Mouse (Mus musculus) G1E (cell line): ENCODE measurements at regions not wholly inside any gene's neighbourhood (a gene's known extent, or its start where the extent isn't known, plus 50 kb on each side); places are given as distances from the start of the nearest gene placed in this dataset.

Experiments used
- ATAC-seq: 2 replicates; pipeline ENCODE4 v1.8.0; 2016; ENCODE audit warnings: mild to moderate bottlenecking; ENCODE audit not compliant: insufficient number of reproducible peaks, poor library complexity, low FRiP score, severe bottlenecking; ENCODE audit errors: extremely low read depth
- DNase-seq: peaks from one replicate; pipeline ENCODE4 v3.0.0; 2012; ENCODE audit warnings: low spot score
- H3K27me3 ChIP-seq: 2 replicates; pipeline ENCODE4 v1.6.1; 2012; ENCODE audit warnings: mild to moderate bottlenecking, low read length, inconsistent platforms; ENCODE audit not compliant: insufficient read depth
- H3K36me3 ChIP-seq: replicated peaks from 2 replicates; pipeline ENCODE3; 2012; ENCODE audit warnings: mild to moderate bottlenecking, inconsistent platforms
- H3K4me1 ChIP-seq: 2 replicates; pipeline ENCODE4 v1.6.1; 2012; ENCODE audit warnings: low read depth, low read length, inconsistent platforms, mixed read lengths; ENCODE audit not compliant: insufficient read depth
- H3K4me3 ChIP-seq: 2 replicates; pipeline ENCODE4 v1.5.1; 2012; ENCODE audit warnings: low read depth, mild to moderate bottlenecking, inconsistent platforms, low read length, moderate library complexity, mixed read lengths
- H3K9me3 ChIP-seq: replicated peaks from 2 replicates; pipeline ENCODE4 v1.6.1; 2012; ENCODE audit warnings: inconsistent platforms
- CTCF ChIP-seq: IDR thresholded peaks from 2 replicates; pipeline ENCODE4 v1.5.1; 2012; ENCODE audit warnings: low read depth, low read length, inconsistent platforms, mixed read lengths
- GATA1 ChIP-seq: IDR thresholded peaks from 2 replicates; pipeline ENCODE4 v1.6.1; 2012; ENCODE audit warnings: borderline replicate concordance, low read length, inconsistent platforms, mixed read lengths
- GATA2 ChIP-seq: IDR thresholded peaks from 2 replicates; pipeline ENCODE4 v1.6.1; 2012; ENCODE audit warnings: low read depth, low read length, inconsistent platforms, borderline replicate concordance
- POLR2AphosphoS5 ChIP-seq: IDR thresholded peaks from 2 replicates; pipeline ENCODE4 v1.6.1; 2012; ENCODE audit warnings: low read depth, low read length, inconsistent platforms; ENCODE audit not compliant: insufficient replicate concordance
- TAL1 ChIP-seq: conservative IDR thresholded peaks from 2 replicates; pipeline ENCODE4 v1.6.1; 2012; ENCODE audit warnings: low read depth, low read length, inconsistent platforms, mixed read lengths

DNA sequence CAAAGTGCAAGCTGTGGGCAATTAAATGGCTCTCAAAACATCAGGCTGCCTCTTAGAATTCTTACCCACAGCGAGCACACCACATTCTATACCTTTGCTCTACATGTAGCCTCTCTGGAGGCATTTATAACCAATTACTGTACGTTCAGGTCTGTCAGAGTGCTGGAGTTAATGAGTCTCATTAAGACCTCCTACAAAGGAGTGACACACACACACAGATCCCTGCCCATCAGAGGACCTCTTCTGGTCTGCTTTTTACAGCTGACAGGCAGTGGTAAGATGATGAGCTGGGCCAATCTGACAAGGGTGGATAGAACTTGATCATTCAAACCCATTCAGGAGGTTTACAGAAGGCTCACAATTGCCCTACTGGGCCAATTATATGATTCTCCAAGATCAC, 110.4 kb upstream of the Lhx8 start:
- ATAC-seq, result no peak

GRCm38 (mm10) chr3:154430856-154431255, 100.4 kb upstream of the Lhx8 start:
- H3K36me3 ChIP-seq, result no peaks in the 10 kb centered on the region
- H3K27me3 ChIP-seq, result no peaks in the 10 kb centered on the region
- no peak overlapping the region for H3K4me3 ChIP-seq
- ATAC-seq (no peak), DNase-seq (no peak)
- H3K4me1 ChIP-seq, result no peaks in the 10 kb centered on the region
- peaks cover 47% of the 10 kb centered on the region for H3K9me3 ChIP-seq
- TF ChIP-seq TAL1, result no peak

More for the DNA sequence above, 110.4 kb upstream of the Lhx8 start:
- TF ChIP-seq GATA1 (no peak), CTCF (no peak), GATA2 (no peak), POLR2AphosphoS5 (no peak), TAL1 (no peak)
- no peaks in the 10 kb centered on the region for H3K4me1 ChIP-seq
- no peaks in the 10 kb centered on the region for H3K27me3 ChIP-seq
- H3K36me3 ChIP-seq, result no peaks in the 10 kb centered on the region
- no peak for DNase-seq
- peaks cover 34% of the 10 kb centered on the region for H3K9me3 ChIP-seq
- no peak overlapping the region for H3K4me3 ChIP-seq

DNA sequence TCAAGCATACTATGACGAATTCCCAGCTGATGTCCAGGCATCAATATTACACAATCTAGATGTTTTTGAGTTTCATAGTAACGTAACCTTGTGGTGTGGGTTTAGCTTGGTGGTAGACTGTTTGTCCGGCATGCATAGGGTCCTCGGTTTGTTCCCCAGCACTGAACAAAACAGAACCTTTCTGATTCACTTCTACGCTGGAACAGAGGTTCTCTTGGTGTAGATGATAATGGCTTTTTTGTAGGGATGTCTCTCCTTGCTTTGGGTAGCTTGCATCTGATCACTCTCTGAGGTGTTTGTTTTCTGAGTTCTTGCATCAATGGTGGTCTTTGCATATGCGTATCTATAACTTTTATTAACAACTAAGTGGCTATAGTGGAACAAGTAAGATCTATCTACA, 99.2 kb upstream of the Lhx8 start:
- TF ChIP-seq CTCF (no peak), GATA2 (no peak), GATA1 (no peak), TAL1 (no peak), POLR2AphosphoS5 (no peak)
- Histone ChIP-seq H3K4me3 (no peak overlapping the region), H3K36me3 (no peaks in the 10 kb centered on the region), H3K9me3 (peaks cover 45% of the 10 kb centered on the region), H3K27me3 (no peaks in the 10 kb centered on the region), H3K4me1 (no peaks in the 10 kb centered on the region)
- no peak for DNase-seq
- no peak for ATAC-seq

DNA sequence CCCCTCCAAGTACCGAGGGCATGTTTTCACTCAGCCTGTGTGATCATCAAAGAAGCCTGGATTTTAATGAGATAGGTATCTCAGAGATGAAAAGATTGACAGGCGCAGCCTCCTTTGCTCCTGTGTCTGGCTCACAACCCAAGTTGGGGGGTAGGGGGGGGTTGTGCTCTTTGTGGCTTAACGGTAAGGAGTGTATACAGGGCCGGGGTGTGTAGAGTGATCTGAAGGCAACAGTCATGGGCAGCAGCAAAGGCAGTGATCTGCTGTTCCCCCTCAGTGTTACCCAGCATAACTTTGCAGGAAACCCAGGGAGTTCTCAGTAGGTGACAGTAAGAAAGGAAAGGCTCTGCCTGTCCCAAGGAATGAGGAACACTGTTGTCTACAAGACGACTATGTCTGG, 94.1 kb upstream of the Lhx8 start:
- Histone ChIP-seq H3K27me3 (no peaks in the 10 kb centered on the region), H3K4me3 (no peak overlapping the region), H3K4me1 (no peaks in the 10 kb centered on the region), H3K36me3 (no peaks in the 10 kb centered on the region), H3K9me3 (peaks cover 34% of the 10 kb centered on the region)
- ATAC-seq (no peak), DNase-seq (no peak)
- TF ChIP-seq POLR2AphosphoS5, result no peak
- TF ChIP-seq TAL1, result no peak
- no peak for TF ChIP-seq CTCF
- no peak for TF ChIP-seq GATA1
- TF ChIP-seq GATA2, result no peak

DNA sequence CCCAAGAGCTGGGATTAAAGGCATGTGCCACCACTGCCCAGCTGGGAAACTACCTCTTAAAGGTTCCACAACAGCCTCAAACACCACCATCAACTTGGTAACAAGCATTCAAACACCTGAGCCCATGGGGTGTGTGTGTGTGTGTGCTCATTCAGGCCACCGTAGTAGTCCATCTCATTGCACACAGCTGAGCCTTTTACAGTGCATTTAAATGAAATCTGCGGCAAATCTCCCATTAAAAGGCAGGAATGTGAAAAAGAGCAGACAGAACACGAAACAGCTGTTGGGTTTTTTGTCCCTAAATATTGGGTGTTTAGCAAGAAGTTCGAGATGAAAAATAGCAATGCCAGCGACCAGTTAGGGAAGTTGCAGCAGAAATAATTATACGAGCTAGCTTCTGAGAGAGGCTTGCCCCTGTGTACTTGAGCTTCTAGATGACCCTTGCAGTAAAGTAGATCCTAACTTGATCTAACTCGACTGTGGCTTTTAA, 91.0 kb upstream of the Lhx8 start:
- no peak for TF ChIP-seq GATA2
- TF ChIP-seq GATA1, result no peak
- TF ChIP-seq CTCF, result no peak
- no peak for TF ChIP-seq TAL1
- no peak for TF ChIP-seq POLR2AphosphoS5

DNA sequence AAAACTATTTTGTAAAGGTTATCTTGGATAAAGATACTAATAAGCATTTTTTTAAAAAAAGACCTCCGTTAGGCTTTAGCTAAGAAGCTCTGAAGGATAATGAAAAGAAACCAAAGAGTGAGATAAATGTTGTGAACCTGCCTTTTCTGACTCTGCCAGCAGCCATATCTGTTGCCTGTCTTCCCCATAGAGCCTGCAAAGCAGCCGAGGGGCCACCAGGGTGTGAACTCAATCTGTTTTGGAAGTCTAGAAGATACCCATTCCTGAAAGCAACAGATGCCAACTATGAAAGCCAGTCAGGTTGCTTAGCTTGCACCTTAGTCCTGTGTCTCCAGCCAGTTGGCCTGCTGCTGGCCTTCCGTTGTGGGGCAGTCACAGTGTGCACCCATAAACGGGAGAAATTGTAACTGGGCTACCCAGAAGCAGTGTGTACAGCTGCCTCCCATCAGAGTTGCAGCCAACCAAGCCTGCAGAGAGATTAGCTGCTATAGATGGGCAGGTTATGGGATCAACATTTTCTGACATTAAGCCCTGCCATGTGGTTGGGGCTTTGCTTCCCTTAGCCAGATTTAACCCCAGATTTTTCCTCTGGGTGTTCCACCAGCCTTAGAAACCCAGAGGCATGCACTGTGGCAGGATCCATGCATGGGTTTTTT, 87.8 kb upstream of the Lhx8 start:
- Histone ChIP-seq H3K36me3 (no peaks in the 10 kb centered on the region), H3K9me3 (peaks cover 39% of the 10 kb centered on the region), H3K4me3 (no peak overlapping the region), H3K27me3 (no peaks in the 10 kb centered on the region), H3K4me1 (no peaks in the 10 kb centered on the region)
- no peak for ATAC-seq
- no peak for DNase-seq
- no peak for TF ChIP-seq TAL1
- TF ChIP-seq CTCF, result no peak
- no peak for TF ChIP-seq GATA2
- TF ChIP-seq GATA1, result no peak
- TF ChIP-seq POLR2AphosphoS5, result no peak

More for the DNA sequence above, 91.0 kb upstream of the Lhx8 start:
- no peaks in the 10 kb centered on the region for H3K36me3 ChIP-seq
- DNase-seq (no peak), ATAC-seq (no peak)
- no peaks in the 10 kb centered on the region for H3K27me3 ChIP-seq
- no peak overlapping the region for H3K4me3 ChIP-seq
- no peaks in the 10 kb centered on the region for H3K4me1 ChIP-seq
- H3K9me3 ChIP-seq, result peaks cover 33% of the 10 kb centered on the region

- ATAC-seq, result no peak
- DNase-seq, result no peak
- no peaks in the 10 kb centered on the region for H3K27me3 ChIP-seq
- no peaks in the 10 kb centered on the region for H3K4me1 ChIP-seq
- no peaks in the 10 kb centered on the region for H3K36me3 ChIP-seq
- TF ChIP-seq TAL1 (no peak), GATA1 (no peak), CTCF (no peak)
- no peak overlapping the region for H3K4me3 ChIP-seq
- peaks cover 41% of the 10 kb centered on the region for H3K9me3 ChIP-seq
Observed at GRCm38 (mm10) chr3:154414358-154414757, 83.9 kb upstream of the Lhx8 start.
